7 mouse cellular contexts compared by ENCODE assay signal in the genomic region with DNA sequence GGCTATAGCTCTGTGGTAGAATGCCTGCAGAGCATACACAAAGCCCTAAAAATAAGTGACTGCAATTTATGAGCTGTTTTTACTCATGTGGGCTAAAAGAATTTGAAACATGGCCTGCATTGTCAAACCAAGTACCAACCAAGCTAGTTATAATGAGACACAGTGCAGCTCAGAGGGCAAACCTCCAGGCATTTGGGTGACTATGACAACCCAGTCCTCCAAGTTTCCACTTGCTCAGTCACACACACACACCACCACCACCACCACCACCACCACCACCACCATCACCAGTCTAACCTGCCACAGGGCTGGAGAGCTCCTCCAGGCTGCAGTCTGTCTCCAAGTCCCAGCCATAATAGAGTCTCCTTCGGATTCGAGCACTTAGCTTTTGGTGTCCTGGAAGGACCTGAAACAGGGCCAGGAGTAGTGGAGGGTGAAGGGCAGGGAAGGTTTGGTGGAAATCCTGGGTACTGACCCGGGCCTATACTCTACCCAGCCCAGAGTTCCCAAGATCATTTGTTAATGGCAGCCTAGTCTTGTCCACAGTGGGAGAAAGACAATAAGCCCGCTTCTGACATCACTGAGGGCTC. TPM values are rescaled to one million over a fixed set of nuclear protein-coding genes. Genes with fewer than 3 reads are reported as not detected.
DNase-seq lines count a peak whose midpoint lies in the region; ATAC-seq and TF ChIP-seq lines count a peak whose summit lies in the region.

No protein-coding gene starts in this region.

- no peak for TF ChIP-seq CTCF in C2C12 (IDR thresholded peaks at IDR 0.05; ENCODE audit: control insufficient read depth, insufficient read depth, insufficient read length)

- no peaks in the 10 kb centered on the region for H3K27me3 ChIP-seq in C2C12 (ENCODE audit: control insufficient read depth, insufficient read depth, insufficient read length)
- no peaks in the 10 kb centered on the region for H3K27me3 ChIP-seq in forebrain, embryonic 16.5 days (replicated peaks; ENCODE audit: control insufficient read depth, insufficient read depth, low read length)

- H3K79me2 ChIP-seq in C2C12 (ENCODE audit: control insufficient read depth, insufficient read depth): peaks cover 39% of the 10 kb centered on the region

- no peaks in the 10 kb centered on the region for H3K9me3 ChIP-seq in forebrain, embryonic 16.5 days (ENCODE audit: control insufficient read depth, low read length)

- no peak overlapping the region for H3K27ac ChIP-seq in forebrain, embryonic 16.5 days (ENCODE audit: low read length)

- peaks cover 11% of the 10 kb centered on the region for H3K79me3 ChIP-seq in C2C12 (ENCODE audit: low read depth)

- DNase-seq in 3T3-L1 (ENCODE audit: low read depth, low spot score): peak; percentile 48
- peak; percentile 8 to 27 for DNase-seq in kidney, postnatal 4 days
- peak; percentile 32 for DNase-seq in naive thymus-derived CD4-positive, alpha-beta T cell, adult 2 months (ENCODE audit: low read depth)
- no peak for DNase-seq in B cell, adult 2 months
- DNase-seq in layer of hippocampus, adult 11-12 months (ENCODE audit: low spot score): no peak

- peaks cover 23% of the 10 kb centered on the region for H3K4me1 ChIP-seq in forebrain, embryonic 16.5 days (replicated peaks; ENCODE audit: control insufficient read depth, insufficient read depth, low read length)

- H3K4me3 ChIP-seq in C2C12 (ENCODE audit: insufficient read depth, poor library complexity, severe bottlenecking): peak overlapping the region; percentile 50
- H3K4me3 ChIP-seq in forebrain, embryonic 16.5 days (replicated peaks; ENCODE audit: low read length): peak overlapping the region; percentile 92

- H3K36me3 ChIP-seq in C2C12 (ENCODE audit: control insufficient read depth, insufficient read depth): peaks cover 41% of the 10 kb centered on the region
- H3K36me3 ChIP-seq in forebrain, embryonic 16.5 days (ENCODE audit: control insufficient read depth, insufficient read depth): peaks cover 18% of the 10 kb centered on the region

- peak overlapping the region; percentile 89 for H3K4me2 ChIP-seq in forebrain, embryonic 16.5 days (ENCODE audit: low read length)

- H3K9ac ChIP-seq in forebrain, embryonic 16.5 days (replicated peaks; ENCODE audit: low read depth, low read length): peak overlapping the region; percentile 96

- ATAC-seq in forebrain, embryonic 16.5 days: no peak

- whole genome bisulfite sequencing in forebrain, embryonic 16.5 days: 62% methylated on average over 4 of the region's 4 CpGs

- H3ac ChIP-seq in C2C12 (ENCODE audit: control insufficient read depth, insufficient read length, low read depth): no peak overlapping the region

TF ChIP-seq in C2C12, 6 proteins besides CTCF, POLR2A, EP300 and RAD21:
- TF ChIP-seq FOSL1 (IDR thresholded peaks at IDR 0.05; ENCODE audit: insufficient read depth, low read length, poor library complexity, severe bottlenecking): no peak
- no peak for TF ChIP-seq MYOG (IDR thresholded peaks at IDR 0.05; ENCODE audit: control insufficient read depth, extremely low read depth, insufficient read length)
- no peak for TF ChIP-seq MYOD1 (IDR thresholded peaks at IDR 0.05; ENCODE audit: control insufficient read depth, insufficient read length, low read depth)
- no peak for TF ChIP-seq MAX (IDR thresholded peaks at IDR 0.05)
- TF ChIP-seq CEBPB (IDR thresholded peaks at IDR 0.05; ENCODE audit: low read depth): no peak

RNA-seq across cellular contexts. Expression of a gene that starts 1.8 kb away (rescaled TPM):
- polyA plus RNA-seq in C2C12 (2012; fragmentation: generic; extraction: Trizol): 25.8 TPM
- polyA plus RNA-seq in forebrain, embryonic 16.5 days (2015; fragmentation: Nextera tagmentation; extraction: Ambion mirVana): 57.1 and 58.5 TPM in 2 replicates

RNA-seq across cellular contexts. Expression of a gene that starts 1.9 kb away (rescaled TPM):
- polyA plus RNA-seq in C2C12 (2012; fragmentation: generic; extraction: Trizol): 37.5 TPM
- 91.9 and 102 TPM in 2 replicates for polyA plus RNA-seq in forebrain, embryonic 16.5 days (2015; fragmentation: Nextera tagmentation; extraction: Ambion mirVana)

RNA-seq across cellular contexts. Expression of a gene that starts 7.0 kb away (rescaled TPM):
- 0.08 TPM for polyA plus RNA-seq in C2C12 (2012; fragmentation: generic; extraction: Trizol)
- not detected in 2 replicates for polyA plus RNA-seq in forebrain, embryonic 16.5 days (2015; fragmentation: Nextera tagmentation; extraction: Ambion mirVana)

RNA-seq across cellular contexts. Expression of a gene that starts 15.7 kb away (rescaled TPM):
- polyA plus RNA-seq in C2C12 (2012; fragmentation: generic; extraction: Trizol): 5.2 TPM
- polyA plus RNA-seq in forebrain, embryonic 16.5 days (2015; fragmentation: Nextera tagmentation; extraction: Ambion mirVana): 6.6 and 8.2 TPM in 2 replicates

RNA-seq across cellular contexts. Expression of a gene that starts 27.8 kb away (rescaled TPM):
- polyA plus RNA-seq in C2C12 (2012; fragmentation: generic; extraction: Trizol): 23.6 TPM
- 41.9 and 47.2 TPM in 2 replicates for polyA plus RNA-seq in forebrain, embryonic 16.5 days (2015; fragmentation: Nextera tagmentation; extraction: Ambion mirVana)

Comparison
In these comparisons a context has a peak if more than half of its experiments do, and no peak if none do; other contexts are left out.
1. DNase-seq: peak in 3T3-L1 (single experiment), kidney, postnatal 4 days (2 of 2) and naive thymus-derived CD4-positive, alpha-beta T cell, adult 2 months (single experiment); none in B cell, adult 2 months (0 of 2) and layer of hippocampus, adult 11-12 months (single experiment).